Mouse (Mus musculus): ENCODE results near the gene Ost4. TPM values are rescaled to one million over a fixed set of nuclear protein-coding genes. Genes with fewer than 3 reads are reported as not detected.
A peak's percentile ranks its signal among the peaks of the same experiment; 100 is the strongest.

Ost4 gene
- polyA plus RNA-seq (2012; rRNA removed): 142 and 216 TPM in 2 replicates
- 412 and 420 TPM in 2 replicates for polyA plus RNA-seq (2014; fragmentation: Nextera tagmentation; extraction: Ambion mirVana)

GRCm38 (mm10) chr5:30907413-30908059 is at the start of gene Ost4:
Gene Ost4 (minus strand): TSS chr5:30907788.
- H3K27ac ChIP-seq: peak within 1 kb of the TSS; percentile 83
- 0 out of 2 replicates have a peak, but pooled peaks have one; percentile 8 for TF ChIP-seq CTCF (IDR thresholded peaks at IDR 0.05; ENCODE audit: low read depth)
- peak; percentile 21; the same call in 1 of the 2 replicates for TF ChIP-seq EP300 (IDR thresholded peaks at IDR 0.05; ENCODE audit: low read depth)
- H3K4me2 ChIP-seq (ENCODE audit: low read depth): peak within 1 kb of the TSS; percentile 97
- WGBS (ENCODE audit: insufficient replicate concordance): under 1% methylated on average over 58 of the region's 58 CpGs
- no peaks in the 10 kb centered on the region for H3K9me3 ChIP-seq (ENCODE audit: control insufficient read depth, low read length)
- DNase-seq (ENCODE audit: low read depth in 3 of 3, low spot score in 3 of 3) (peak; percentile 93 to 94 (median 93)), ATAC-seq (ENCODE audit: insufficient read depth) (peak; percentile 97)
- H3K36me3 ChIP-seq (replicated peaks; ENCODE audit: control insufficient read depth, insufficient read depth, low read depth): peaks cover 29% of the 10 kb centered on the region
- no peaks in the 10 kb centered on the region for H3K27me3 ChIP-seq (ENCODE audit: control insufficient read depth, insufficient read depth, low read length)
- peak within 1 kb of the TSS; percentile 79 for H3K9ac ChIP-seq (replicated peaks)
- H3K4me1 ChIP-seq (replicated peaks; ENCODE audit: control insufficient read depth in 2 of 2, insufficient read depth in 2 of 2, low read length in 1 of 2): peaks cover 7 to 37% of the 10 kb centered on the region in 2 experiments
- H3K4me3 ChIP-seq (ENCODE audit: insufficient read depth in 1 of 2, low read depth in 2 of 2, low read length in 2 of 2): peak within 1 kb of the TSS; percentile 72 to 78

- no peak for TF ChIP-seq EP300 (IDR thresholded peaks at IDR 0.05; ENCODE audit: low read depth)
- no peak for TF ChIP-seq CTCF (IDR thresholded peaks at IDR 0.05; ENCODE audit: low read depth)
- Histone ChIP-seq H3K9ac (replicated peaks) (no peak overlapping the region), H3K4me1 (replicated peaks; ENCODE audit: control insufficient read depth in 2 of 2, insufficient read depth in 2 of 2, low read length in 1 of 2) (peaks cover 9 to 18% of the 10 kb centered on the region in 2 experiments), H3K4me3 (ENCODE audit: insufficient read depth in 1 of 2, low read depth in 2 of 2, low read length in 2 of 2) (no peak overlapping the region), H3K27me3 (ENCODE audit: control insufficient read depth, insufficient read depth, low read length) (no peaks in the 10 kb centered on the region), H3K9me3 (ENCODE audit: control insufficient read depth, low read length) (no peaks in the 10 kb centered on the region), H3K27ac (no peak overlapping the region), H3K36me3 (replicated peaks; ENCODE audit: control insufficient read depth, insufficient read depth, low read depth) (peaks cover 30% of the 10 kb centered on the region), H3K4me2 (ENCODE audit: low read depth) (no peak overlapping the region)
- ATAC-seq (ENCODE audit: insufficient read depth): no peak
- no peak for DNase-seq (ENCODE audit: low read depth in 3 of 3, low spot score in 3 of 3)
- 85% methylated on average over 6 of the region's 6 CpGs for WGBS (ENCODE audit: insufficient replicate concordance)
These were observed 48.2 kb upstream of the Ost4 start for GRCm38 (mm10) chr5:30955751-30956150.

GRCm38 (mm10) chr5:30954556-30954955 is 47.0 kb upstream of the Ost4 start:
- H3K36me3 ChIP-seq (replicated peaks; ENCODE audit: control insufficient read depth, insufficient read depth, low read depth): peaks cover 30% of the 10 kb centered on the region
- DNase-seq (ENCODE audit: low read depth in 3 of 3, low spot score in 3 of 3): no peak
- peaks cover 9 to 16% of the 10 kb centered on the region in 2 experiments for H3K4me1 ChIP-seq (replicated peaks; ENCODE audit: control insufficient read depth in 2 of 2, insufficient read depth in 2 of 2, low read length in 1 of 2)
- WGBS (ENCODE audit: insufficient replicate concordance): 85% methylated on average over 9 of the region's 9 CpGs
- no peak for ATAC-seq (ENCODE audit: insufficient read depth)
- H3K27me3 ChIP-seq (ENCODE audit: control insufficient read depth, insufficient read depth, low read length): no peaks in the 10 kb centered on the region
- H3K27ac ChIP-seq: no peak overlapping the region
- H3K9me3 ChIP-seq (ENCODE audit: control insufficient read depth, low read length): no peaks in the 10 kb centered on the region
- H3K4me3 ChIP-seq (ENCODE audit: insufficient read depth in 1 of 2, low read depth in 2 of 2, low read length in 2 of 2): no peak overlapping the region
- H3K4me2 ChIP-seq (ENCODE audit: low read depth): no peak overlapping the region
- TF ChIP-seq CTCF (IDR thresholded peaks at IDR 0.05; ENCODE audit: low read depth) (no peak), EP300 (IDR thresholded peaks at IDR 0.05; ENCODE audit: low read depth) (no peak)
- no peak overlapping the region for H3K9ac ChIP-seq (replicated peaks)

GRCm38 (mm10) chr5:30954065-30954464 is 46.5 kb upstream of the Ost4 start:
- 85% methylated on average over 6 of the region's 6 CpGs for WGBS (ENCODE audit: insufficient replicate concordance)
- Histone ChIP-seq H3K4me1 (replicated peaks; ENCODE audit: control insufficient read depth in 2 of 2, insufficient read depth in 2 of 2, low read length in 1 of 2) (peaks cover 11 to 18% of the 10 kb centered on the region in 2 experiments), H3K27me3 (ENCODE audit: control insufficient read depth, insufficient read depth, low read length) (no peaks in the 10 kb centered on the region), H3K9me3 (ENCODE audit: control insufficient read depth, low read length) (no peaks in the 10 kb centered on the region), H3K4me3 (ENCODE audit: insufficient read depth in 1 of 2, low read depth in 2 of 2, low read length in 2 of 2) (no peak overlapping the region), H3K36me3 (replicated peaks; ENCODE audit: control insufficient read depth, insufficient read depth, low read depth) (peaks cover 30% of the 10 kb centered on the region), H3K4me2 (ENCODE audit: low read depth) (no peak overlapping the region), H3K9ac (replicated peaks) (no peak overlapping the region), H3K27ac (no peak overlapping the region)
- TF ChIP-seq EP300 (IDR thresholded peaks at IDR 0.05; ENCODE audit: low read depth) (no peak), CTCF (IDR thresholded peaks at IDR 0.05; ENCODE audit: low read depth) (no peak)
- DNase-seq (ENCODE audit: low read depth in 3 of 3, low spot score in 3 of 3) (no peak), ATAC-seq (ENCODE audit: insufficient read depth) (no peak)

- no peaks in the 10 kb centered on the region for H3K27me3 ChIP-seq (ENCODE audit: control insufficient read depth, insufficient read depth, low read length)
- no peak overlapping the region for H3K9ac ChIP-seq (replicated peaks)
- peaks cover 5 to 12% of the 10 kb centered on the region in 2 experiments for H3K4me1 ChIP-seq (replicated peaks; ENCODE audit: control insufficient read depth in 2 of 2, insufficient read depth in 2 of 2, low read length in 1 of 2)
- 73% methylated on average over 5 of the region's 5 CpGs for WGBS (ENCODE audit: insufficient replicate concordance)
- H3K36me3 ChIP-seq (replicated peaks; ENCODE audit: control insufficient read depth, insufficient read depth, low read depth): peaks cover 17% of the 10 kb centered on the region
- H3K4me2 ChIP-seq (ENCODE audit: low read depth): no peak overlapping the region
- no peak overlapping the region for H3K27ac ChIP-seq
- H3K4me3 ChIP-seq (ENCODE audit: insufficient read depth in 1 of 2, low read depth in 2 of 2, low read length in 2 of 2): no peak overlapping the region
- ATAC-seq (ENCODE audit: insufficient read depth): no peak
- no peak for DNase-seq (ENCODE audit: low read depth in 3 of 3, low spot score in 3 of 3)
- no peak for TF ChIP-seq EP300 (IDR thresholded peaks at IDR 0.05; ENCODE audit: low read depth)
- TF ChIP-seq CTCF (IDR thresholded peaks at IDR 0.05; ENCODE audit: low read depth): no peak
- H3K9me3 ChIP-seq (ENCODE audit: control insufficient read depth, low read length): no peaks in the 10 kb centered on the region
These were observed 45.0 kb upstream of the Ost4 start for GRCm38 (mm10) chr5:30952551-30952950.
